Mouse (Mus musculus) lung, postnatal 0 days (tissue): ENCODE results near the gene Enthd1. TPM values are rescaled to one million over a fixed set of nuclear protein-coding genes. Genes with fewer than 3 reads are reported as not detected.

Experiments
- ATAC-seq: fragments of 200-750 bp; cut with Nextera tagmentation; 2 replicates; pipeline ENCODE4 v1.8.0; 2017; ENCODE audit warnings: moderate library complexity
- DNase-seq: peaks from one replicate; pipeline ENCODE4 v3.0.0-alpha.2; 2016; ENCODE audit warnings: low spot score
- H3K27ac ChIP-seq: fragments of 300-500 bp; sonication (generic); 2 replicates; pipeline ENCODE4 v1.5.1; 2014; ENCODE audit warnings: antibody characterized with exemption, mild to moderate bottlenecking, low read length, mixed read lengths
- H3K27me3 ChIP-seq: fragments of 300-500 bp; sonication (generic); replicated peaks from 2 replicates; pipeline ENCODE4 v1.6.1; 2014; ENCODE audit warnings: low read length, mixed read lengths; ENCODE audit not compliant: insufficient read depth
- H3K36me3 ChIP-seq: fragments of 300-500 bp; sonication (generic); 2 replicates; pipeline ENCODE4 v1.6.1; 2014; ENCODE audit warnings: low read length, mixed read lengths; ENCODE audit not compliant: insufficient read depth
- H3K4me1 ChIP-seq: fragments of 300-500 bp; sonication (generic); 2 replicates; pipeline ENCODE4 v1.6.1; 2014; ENCODE audit warnings: antibody characterized with exemption, low read depth, low read length, mixed read lengths; ENCODE audit not compliant: insufficient read depth
- H3K4me2 ChIP-seq: fragments of 300-500 bp; sonication (generic); replicated peaks from 2 replicates; pipeline ENCODE4 v1.6.1; 2014; ENCODE audit warnings: low read depth, mild to moderate bottlenecking, low read length, moderate library complexity, mixed read lengths
- H3K4me3 ChIP-seq: fragments of 300-500 bp; sonication (generic); 2 replicates; pipeline ENCODE4 v1.5.1; 2014; ENCODE audit warnings: low read depth, low read length
- H3K9ac ChIP-seq: fragments of 300-500 bp; sonication (generic); replicated peaks from 2 replicates; pipeline ENCODE4 v1.6.1; 2014; ENCODE audit warnings: low read depth, mild to moderate bottlenecking
- H3K9me3 ChIP-seq: fragments of 300-500 bp; sonication (generic); 2 replicates; pipeline ENCODE4 v1.6.1; 2016; ENCODE audit warnings: low read length, mixed read lengths
- CTCF ChIP-seq: IDR thresholded peaks from 2 replicates; pipeline ENCODE4 v1.5.1; 2016; ENCODE audit warnings: antibody characterized with exemption, mild to moderate bottlenecking
- EP300 ChIP-seq: IDR thresholded peaks from 2 replicates; pipeline ENCODE4 v1.6.1; 2016; ENCODE audit warnings: antibody characterized with exemption, mild to moderate bottlenecking, control low read depth
- WGBS: fragments of 180-500 bp; shearing (Covaris S2); extraction: QIAGEN DNeasy Blood & Tissue Kit; methylation state at CpG from one replicate; pipeline ENCODE4 v1.1.7; 2014; 5-methylcytosine and 5-hydroxymethylcytosine counted together
- polyA plus RNA-seq: library from polyadenylated mRNA; unstranded; fragments of >200 nt; fragmentation: Nextera tagmentation; extraction: Ambion mirVana; gene quantifications from 2 replicates; pipeline ENCODE4 v1.2.1, GENCODE M21; 2015

Gene Enthd1
- polyA plus RNA-seq, 1 experiment from 2014 or later = not detected

DNA sequence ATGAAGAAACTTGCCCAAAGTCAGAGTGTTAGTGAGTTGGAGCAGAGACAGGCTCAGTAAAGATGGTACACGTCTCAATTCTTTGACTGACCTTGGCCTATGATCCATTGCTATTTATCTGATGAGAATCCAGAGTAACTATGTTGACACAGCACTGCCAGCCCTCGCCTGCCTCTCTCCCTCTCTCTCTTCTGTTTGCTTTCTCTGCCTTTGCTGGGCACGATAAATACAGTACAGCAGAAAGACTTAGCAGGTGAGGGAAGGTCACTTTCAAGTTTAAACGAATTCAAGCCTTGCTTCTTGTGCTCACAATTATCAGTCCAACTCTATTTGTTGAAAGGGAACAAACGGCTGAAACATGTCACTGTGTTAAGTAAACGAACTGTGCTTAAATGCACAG lies 19.5 kb downstream of the Enthd1 start:
- Histone ChIP-seq H3K9me3 (no peaks in the 10 kb centered on the region), H3K27ac (no peak overlapping the region), H3K4me2 (no peak overlapping the region), H3K36me3 (no peaks in the 10 kb centered on the region), H3K27me3 (no peaks in the 10 kb centered on the region), H3K9ac (no peak overlapping the region), H3K4me1 (no peaks in the 10 kb centered on the region), H3K4me3 (no peak overlapping the region)
- WGBS = 29% methylated on average over 6 of the region's 6 CpGs
- DNase-seq = no peak
- ATAC-seq = no peak
- TF ChIP-seq CTCF (no peak), EP300 (no peak)

DNA sequence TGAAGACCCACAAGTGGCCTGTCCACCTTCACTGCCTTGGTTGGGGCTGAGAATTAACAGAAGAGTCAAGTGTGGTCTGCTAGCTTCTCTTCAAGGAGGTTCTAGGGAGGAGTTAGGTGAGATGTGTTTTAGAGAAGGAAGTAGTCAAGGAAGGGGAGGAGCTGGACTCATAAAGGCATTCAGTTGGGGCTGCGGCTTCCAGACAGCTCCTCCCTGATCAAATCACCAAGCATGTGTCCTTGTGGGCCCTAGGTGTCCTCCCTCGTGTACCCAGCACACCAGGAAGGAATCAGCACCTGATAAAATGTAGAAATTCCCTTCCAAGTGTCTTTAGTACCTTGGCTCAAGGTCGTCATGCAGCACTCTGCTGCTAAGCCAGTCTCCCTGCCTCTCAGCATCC lies 20.8 kb downstream of the Enthd1 start:
- WGBS = 41% methylated on average over 3 of the region's 3 CpGs
- no peak for TF ChIP-seq EP300
- no peak for TF ChIP-seq CTCF
- no peak overlapping the region for H3K27ac ChIP-seq

DNA sequence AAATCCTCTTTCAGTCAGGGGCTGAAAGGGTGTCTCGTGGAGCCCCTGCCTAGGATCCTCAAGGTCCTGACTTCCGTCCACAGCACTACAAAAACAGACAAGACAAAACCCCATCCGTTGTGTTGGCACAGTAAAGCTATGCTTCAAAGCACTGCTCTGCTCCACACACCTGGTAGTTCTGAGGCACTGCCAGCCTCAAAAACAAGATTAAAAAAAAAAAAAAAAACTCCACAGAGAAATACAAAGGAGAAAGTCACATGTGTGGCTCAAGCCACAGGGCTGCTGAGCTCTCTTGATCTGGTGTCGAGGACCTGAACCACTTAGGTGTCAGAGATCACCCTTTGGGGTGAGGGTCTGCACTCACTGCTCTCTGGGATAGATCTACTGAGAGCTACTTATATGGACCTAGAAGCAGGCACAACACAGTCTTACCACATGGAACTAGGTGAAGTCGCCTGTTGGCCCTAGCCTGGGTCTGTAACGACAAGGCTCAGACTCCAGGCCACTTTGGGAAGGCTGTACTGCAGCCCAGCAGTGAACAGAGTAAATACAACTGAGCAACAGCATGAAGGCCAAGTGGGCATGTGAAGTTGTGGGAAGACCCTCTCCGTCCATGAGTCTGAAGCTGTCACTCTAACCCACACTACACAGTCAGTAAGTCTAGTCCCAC lies 26.1 kb downstream of the Enthd1 start:
- Histone ChIP-seq H3K4me1 (no peaks in the 10 kb centered on the region), H3K27ac (no peak overlapping the region), H3K36me3 (no peaks in the 10 kb centered on the region), H3K27me3 (no peaks in the 10 kb centered on the region), H3K9me3 (no peaks in the 10 kb centered on the region), H3K4me3 (no peak overlapping the region), H3K4me2 (no peak overlapping the region), H3K9ac (no peak overlapping the region)
- 70% methylated on average over 7 of the region's 7 CpGs for WGBS
- ATAC-seq (no peak), DNase-seq (no peak)
- TF ChIP-seq EP300 (no peak), CTCF (no peak)

More for the DNA sequence above, 20.8 kb downstream of the Enthd1 start:
- Histone ChIP-seq H3K4me1 (no peaks in the 10 kb centered on the region), H3K4me2 (no peak overlapping the region), H3K9me3 (no peaks in the 10 kb centered on the region), H3K27me3 (no peaks in the 10 kb centered on the region), H3K4me3 (no peak overlapping the region), H3K9ac (no peak overlapping the region), H3K36me3 (no peaks in the 10 kb centered on the region)
- DNase-seq = no peak
- ATAC-seq = no peak

DNA sequence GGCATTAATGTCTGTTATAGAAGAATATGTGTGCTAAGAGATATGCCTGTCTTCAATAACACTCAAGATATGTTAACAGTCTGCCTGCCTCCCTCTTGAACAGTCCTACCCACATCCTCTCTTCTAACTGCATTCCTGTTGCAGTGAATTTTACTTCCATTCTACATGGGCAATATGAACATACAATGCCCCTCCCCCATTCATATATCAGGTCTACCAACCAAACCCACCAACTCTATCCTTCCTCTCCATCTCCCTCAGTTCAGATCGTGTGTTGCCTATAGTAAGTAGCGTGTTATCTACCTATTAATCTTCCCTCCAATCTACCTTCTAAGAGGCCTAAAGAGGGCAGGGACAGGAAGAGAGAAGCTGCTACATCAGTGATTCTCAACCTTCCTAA lies 26.9 kb downstream of the Enthd1 start:
- Histone ChIP-seq H3K4me3 (no peak overlapping the region), H3K36me3 (no peaks in the 10 kb centered on the region), H3K27me3 (no peaks in the 10 kb centered on the region), H3K9me3 (no peaks in the 10 kb centered on the region), H3K4me1 (no peaks in the 10 kb centered on the region), H3K9ac (no peak overlapping the region), H3K27ac (no peak overlapping the region), H3K4me2 (no peak overlapping the region)
- ATAC-seq (no peak), DNase-seq (no peak)
- WGBS = 78% methylated on average over 2 of the region's 2 CpGs
- TF ChIP-seq CTCF = no peak
- TF ChIP-seq EP300 = no peak

DNA sequence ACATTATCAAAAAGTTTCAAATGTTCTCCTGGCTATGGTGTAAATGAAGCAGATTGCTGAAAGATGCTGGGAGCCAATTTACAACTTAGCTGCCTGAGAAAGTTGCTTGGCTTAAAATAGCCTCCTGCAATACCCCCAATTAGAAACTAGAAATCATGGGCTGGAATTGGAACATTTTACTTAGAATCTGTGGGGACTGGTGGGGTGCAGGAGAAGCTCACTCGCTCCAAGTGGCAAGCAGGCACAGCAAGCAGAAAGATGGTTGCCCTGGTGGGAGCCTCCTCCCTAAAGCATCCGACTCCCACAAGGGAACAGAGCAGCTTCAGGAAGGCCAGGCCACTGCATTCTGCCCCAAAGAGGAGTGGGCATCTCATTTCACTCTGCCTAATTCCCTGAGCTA lies 28.9 kb downstream of the Enthd1 start:
- no peaks in the 10 kb centered on the region for H3K27me3 ChIP-seq
- no peak overlapping the region for H3K9ac ChIP-seq
- H3K4me2 ChIP-seq = no peak overlapping the region
- no peaks in the 10 kb centered on the region for H3K9me3 ChIP-seq
- H3K36me3 ChIP-seq = no peaks in the 10 kb centered on the region
- no peaks in the 10 kb centered on the region for H3K4me1 ChIP-seq
- no peak overlapping the region for H3K27ac ChIP-seq
- no peak overlapping the region for H3K4me3 ChIP-seq
- WGBS = 70% methylated on average over 2 of the region's 2 CpGs
- TF ChIP-seq CTCF = no peak
- ATAC-seq (no peak), DNase-seq (no peak)

DNA sequence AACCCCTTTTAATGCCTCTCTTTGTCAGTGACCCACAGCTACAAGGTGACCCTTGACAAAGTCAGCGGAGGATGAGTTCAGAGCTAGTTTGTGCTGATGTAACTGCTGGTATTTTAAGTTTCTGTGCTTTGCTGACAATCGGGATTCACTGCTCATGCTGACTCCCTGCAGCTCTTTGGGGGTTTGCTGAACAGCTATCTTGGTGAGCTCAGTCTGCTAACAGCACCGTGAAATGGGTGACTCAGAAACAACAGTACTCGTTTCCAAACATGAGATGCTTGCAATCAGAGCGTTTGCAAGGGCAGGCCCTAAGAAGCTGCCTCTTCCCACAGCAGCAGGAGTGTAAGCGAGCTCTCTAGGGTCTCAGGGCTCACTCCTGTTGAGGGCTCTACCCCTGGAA lies 31.7 kb downstream of the Enthd1 start:
- TF ChIP-seq CTCF = no peak
- TF ChIP-seq EP300 = no peak
- H3K4me1 ChIP-seq = no peaks in the 10 kb centered on the region
- H3K27ac ChIP-seq = no peak overlapping the region
- H3K9me3 ChIP-seq = no peaks in the 10 kb centered on the region
- WGBS = 60% methylated on average over 6 of the region's 6 CpGs
- no peak overlapping the region for H3K4me2 ChIP-seq
- ATAC-seq = no peak
- H3K36me3 ChIP-seq = no peaks in the 10 kb centered on the region
- H3K27me3 ChIP-seq = no peaks in the 10 kb centered on the region
- DNase-seq = no peak
- no peak overlapping the region for H3K4me3 ChIP-seq
- H3K9ac ChIP-seq = no peak overlapping the region
